Mouse (Mus musculus) intestine, postnatal 0 days (tissue): Measurements from ENCODE around the gene Spg7. TPM values are rescaled to one million over a fixed set of nuclear protein-coding genes. Genes with fewer than 3 reads are reported as not detected.

Experiments used
- ATAC-seq: fragments of 200-750 bp; cut with Nextera tagmentation; 2 replicates; pipeline ENCODE4 v1.8.0; 2017; ENCODE audit warnings: mild to moderate bottlenecking, moderate TSS enrichment, moderate library complexity
- H3K27ac ChIP-seq: fragments of 300-500 bp; sonication (generic); 2 replicates; pipeline ENCODE4 v1.5.1; 2014; ENCODE audit warnings: mild to moderate bottlenecking, low read depth, low read length, moderate library complexity
- H3K27me3 ChIP-seq: fragments of 300-500 bp; sonication (generic); replicated peaks from 2 replicates; pipeline ENCODE4 v1.6.1; 2014; ENCODE audit warnings: low read length, mixed read lengths; ENCODE audit not compliant: control insufficient read depth, insufficient read depth
- H3K36me3 ChIP-seq: fragments of 300-500 bp; sonication (generic); 2 replicates; pipeline ENCODE4 v1.6.1; 2014; ENCODE audit warnings: mild to moderate bottlenecking, moderate library complexity; ENCODE audit not compliant: control insufficient read depth, insufficient read depth
- H3K4me1 ChIP-seq: fragments of 300-500 bp; sonication (generic); replicated peaks from 2 replicates; pipeline ENCODE4 v1.6.1; 2014; ENCODE audit warnings: antibody characterized with exemption, low read length, mixed read lengths; ENCODE audit not compliant: control insufficient read depth, insufficient read depth
- H3K4me2 ChIP-seq: fragments of 300-500 bp; sonication (generic); replicated peaks from 2 replicates; pipeline ENCODE4 v1.6.1; 2014; ENCODE audit warnings: low read depth, mild to moderate bottlenecking, moderate library complexity
- H3K4me3 ChIP-seq: fragments of 300-500 bp; sonication (generic); 2 replicates; pipeline ENCODE4 v1.5.1; 2014; ENCODE audit warnings: low read depth, low read length
- H3K9ac ChIP-seq: fragments of 300-500 bp; sonication (generic); 2 replicates; pipeline ENCODE4 v1.6.1; 2014; ENCODE audit warnings: mild to moderate bottlenecking, low read depth, low read length
- H3K9me3 ChIP-seq: fragments of 300-500 bp; sonication (generic); 2 replicates; pipeline ENCODE4 v1.6.1; 2016; ENCODE audit warnings: mixed run types; ENCODE audit not compliant: control insufficient read depth
- CTCF ChIP-seq: sonication (generic); IDR thresholded peaks from 2 replicates; pipeline ENCODE4 v1.5.1; 2016; ENCODE audit warnings: low read depth, mild to moderate bottlenecking, control low read depth, antibody characterized with exemption, moderate library complexity
- WGBS: fragments of 180-500 bp; shearing (Covaris S2); extraction: QIAGEN DNeasy Blood & Tissue Kit; methylation state at CpG from one replicate; pipeline ENCODE4 v1.1.7; 2014; 5-methylcytosine and 5-hydroxymethylcytosine counted together
- polyA plus RNA-seq: library from polyadenylated mRNA; unstranded; fragments of >200 nt; fragmentation: Nextera tagmentation; extraction: Ambion mirVana; gene quantifications from 2 replicates; pipeline ENCODE4 v1.2.1, GENCODE M21; 2015

The Spg7 gene
- polyA plus RNA-seq, 1 experiment from 2014 or later = 44.7 TPM

DNA sequence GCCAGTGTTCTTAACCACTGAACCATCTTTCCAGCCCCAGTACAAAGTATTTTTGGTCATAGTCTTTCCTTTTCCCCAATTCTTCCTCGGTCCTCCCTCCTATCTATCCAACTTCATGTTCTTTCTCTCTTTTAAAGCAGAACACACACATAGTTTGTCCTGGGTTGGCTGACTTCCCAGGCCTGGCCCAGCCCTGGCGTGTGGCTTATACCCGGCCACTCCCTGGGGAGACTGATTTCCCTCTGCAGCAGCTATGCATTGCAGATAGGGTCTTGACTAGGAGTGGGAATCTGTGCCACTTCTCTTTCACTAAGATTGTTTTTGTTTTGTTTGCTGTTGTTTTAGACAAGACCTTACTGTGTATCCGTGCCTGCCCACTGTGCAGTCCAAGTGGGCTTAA lies 8.4 kb downstream of the Spg7 start:
- peaks cover 42% of the 10 kb centered on the region for H3K36me3 ChIP-seq
- WGBS = 60% methylated on average over 4 of the region's 4 CpGs
- H3K4me3 ChIP-seq = no peak overlapping the region
- 0 out of 2 replicates have a peak, but pooled peaks cover 3% of the 10 kb centered on the region for H3K4me1 ChIP-seq
- no peaks in the 10 kb centered on the region for H3K9me3 ChIP-seq
- H3K27ac ChIP-seq = no peak overlapping the region
- H3K4me2 ChIP-seq = no peak overlapping the region
- no peak overlapping the region for H3K9ac ChIP-seq
- no peak for ATAC-seq
- no peak for TF ChIP-seq CTCF
- H3K27me3 ChIP-seq = no peaks in the 10 kb centered on the region

DNA sequence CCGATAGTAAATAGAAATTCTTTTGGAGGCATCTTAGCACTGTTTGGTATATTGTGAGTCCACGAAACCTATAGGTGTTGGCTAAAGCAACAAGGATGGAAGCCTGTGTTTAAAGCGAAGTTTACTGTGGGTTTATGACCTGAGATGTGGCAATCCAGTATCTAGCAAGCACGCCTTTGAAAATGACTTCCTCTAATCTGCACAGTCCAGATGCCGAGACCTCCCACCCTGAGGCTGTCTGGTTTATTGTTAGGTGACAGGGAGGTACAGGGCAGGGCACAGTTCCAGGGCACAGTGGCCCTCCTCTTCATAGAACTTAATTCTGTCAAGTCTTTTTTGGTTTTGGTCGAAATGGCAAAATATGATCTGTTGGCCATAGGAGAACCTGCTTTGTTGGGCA lies 14.5 kb downstream of the Spg7 start:
- peak; percentile 75 for ATAC-seq
- H3K9me3 ChIP-seq = no peaks in the 10 kb centered on the region
- H3K4me1 ChIP-seq = no peaks in the 10 kb centered on the region
- TF ChIP-seq CTCF = no peak
- H3K27me3 ChIP-seq = no peaks in the 10 kb centered on the region
- no peak overlapping the region for H3K4me2 ChIP-seq
- peaks cover 70% of the 10 kb centered on the region for H3K36me3 ChIP-seq
- no peak overlapping the region for H3K27ac ChIP-seq
- no peak overlapping the region for H3K4me3 ChIP-seq
- H3K9ac ChIP-seq = no peak overlapping the region
- WGBS = 59% methylated on average over 6 of the region's 6 CpGs

DNA sequence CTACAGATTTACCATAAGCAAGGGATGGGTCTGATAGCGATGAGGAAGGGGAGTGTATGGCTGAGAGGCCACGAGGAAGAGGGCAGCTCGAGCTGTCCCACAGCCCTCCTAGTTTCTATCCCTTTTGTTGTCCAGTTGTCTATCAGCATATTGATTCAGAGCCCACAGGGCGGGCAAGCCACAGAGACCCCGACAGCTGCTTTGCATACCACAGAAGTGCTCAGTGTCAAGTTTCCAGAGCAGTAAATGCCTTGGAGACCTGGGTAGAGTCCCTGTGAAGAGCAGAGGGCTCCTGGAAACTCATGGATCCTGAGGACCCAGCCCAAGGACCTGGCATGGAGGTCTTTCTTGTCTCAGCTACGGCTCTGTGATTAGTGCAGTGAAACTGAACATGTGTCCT lies 20.3 kb downstream of the Spg7 start:
- no peak overlapping the region for H3K4me2 ChIP-seq
- no peaks in the 10 kb centered on the region for H3K4me1 ChIP-seq
- H3K4me3 ChIP-seq = no peak overlapping the region
- 88% methylated on average over 6 of the region's 6 CpGs for WGBS
- no peak for ATAC-seq
- H3K9ac ChIP-seq = no peak overlapping the region
- H3K36me3 ChIP-seq = peaks cover 85% of the 10 kb centered on the region
- no peaks in the 10 kb centered on the region for H3K27me3 ChIP-seq
- H3K9me3 ChIP-seq = no peaks in the 10 kb centered on the region
- no peak for TF ChIP-seq CTCF
- H3K27ac ChIP-seq = no peak overlapping the region

DNA sequence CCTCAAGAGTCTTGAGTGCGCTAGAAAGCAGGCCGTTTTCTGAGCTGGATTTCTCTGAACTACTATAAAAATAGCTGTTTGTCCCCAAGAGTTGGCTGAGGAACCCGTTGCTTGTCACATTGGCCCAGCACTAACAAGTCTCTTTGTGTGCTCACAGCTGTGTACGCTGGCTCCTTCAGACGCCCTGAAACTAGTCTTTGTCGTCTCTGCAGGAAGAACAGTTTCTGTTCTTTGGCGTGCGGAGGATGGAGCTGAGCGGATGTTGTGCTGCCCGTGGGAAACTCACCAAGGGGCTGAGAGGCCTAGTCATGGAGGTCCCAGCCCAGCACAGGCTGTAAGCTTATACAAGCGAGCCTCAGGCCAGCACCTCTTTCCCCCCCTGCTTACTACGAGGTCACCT lies 20.9 kb downstream of the Spg7 start:
- H3K4me2 ChIP-seq = no peak overlapping the region
- no peaks in the 10 kb centered on the region for H3K27me3 ChIP-seq
- H3K9me3 ChIP-seq = no peaks in the 10 kb centered on the region
- WGBS = 88% methylated on average over 12 of the region's 12 CpGs
- no peak overlapping the region for H3K4me3 ChIP-seq
- peaks cover 86% of the 10 kb centered on the region for H3K36me3 ChIP-seq
- peak overlapping the region; percentile 17; the same call in 1 of the 2 replicates for H3K27ac ChIP-seq
- H3K9ac ChIP-seq = no peak overlapping the region
- no peak for ATAC-seq
- H3K4me1 ChIP-seq = no peaks in the 10 kb centered on the region
- TF ChIP-seq CTCF = no peak

DNA sequence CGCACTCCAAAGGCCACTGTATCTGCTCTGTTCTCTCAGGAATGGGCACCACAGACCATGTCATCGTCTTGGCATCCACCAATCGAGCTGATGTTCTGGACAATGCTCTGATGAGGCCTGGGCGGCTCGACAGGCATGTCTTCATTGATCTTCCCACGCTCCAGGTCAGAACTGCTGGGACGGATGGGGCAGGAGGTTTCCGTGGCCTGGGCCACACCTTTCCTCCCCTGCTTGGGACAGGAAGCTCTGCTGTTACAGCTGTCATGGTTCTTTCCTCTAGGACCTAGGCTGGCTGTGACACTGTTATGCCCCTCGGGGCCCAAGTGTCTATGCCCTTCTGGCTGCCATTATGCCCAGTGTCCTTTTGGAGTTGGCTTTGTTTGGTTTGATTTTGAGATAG lies 24.5 kb downstream of the Spg7 start:
- H3K9me3 ChIP-seq = no peaks in the 10 kb centered on the region
- H3K36me3 ChIP-seq = peaks cover 93% of the 10 kb centered on the region
- H3K4me1 ChIP-seq = no peaks in the 10 kb centered on the region
- no peaks in the 10 kb centered on the region for H3K27me3 ChIP-seq
- no peak overlapping the region for H3K27ac ChIP-seq
- 85% methylated on average over 9 of the region's 9 CpGs for WGBS
- no peak for ATAC-seq
- no peak overlapping the region for H3K4me3 ChIP-seq
- H3K9ac ChIP-seq = no peak overlapping the region
- no peak overlapping the region for H3K4me2 ChIP-seq
- no peak for TF ChIP-seq CTCF

DNA sequence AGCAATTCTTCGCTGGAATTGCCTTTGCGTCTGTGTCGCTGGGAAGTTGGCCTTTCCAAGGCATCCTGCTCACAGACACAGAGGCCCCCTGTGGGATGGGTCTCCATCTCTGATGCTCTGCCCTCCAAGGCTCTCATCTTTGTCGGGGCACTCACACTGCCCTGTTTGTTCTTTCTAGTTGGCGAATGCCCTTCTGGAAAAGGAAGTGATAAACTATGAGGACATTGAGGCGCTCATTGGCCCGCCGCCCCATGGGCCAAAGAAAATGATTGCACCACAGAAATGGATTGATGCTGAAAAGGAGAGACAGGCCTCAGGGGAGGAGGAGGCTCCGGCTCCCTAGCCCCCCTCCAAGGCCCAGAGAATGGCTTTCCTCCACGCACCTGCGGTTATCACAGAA lies 34.5 kb downstream of the Spg7 start:
- H3K36me3 ChIP-seq = peaks cover 47% of the 10 kb centered on the region
- WGBS = 80% methylated on average over 11 of the region's 11 CpGs
- ATAC-seq = no peak
- no peaks in the 10 kb centered on the region for H3K4me1 ChIP-seq
- H3K9me3 ChIP-seq = no peaks in the 10 kb centered on the region
- TF ChIP-seq CTCF = no peak
- H3K9ac ChIP-seq = no peak overlapping the region
- no peak overlapping the region for H3K4me2 ChIP-seq
- no peaks in the 10 kb centered on the region for H3K27me3 ChIP-seq
- H3K4me3 ChIP-seq = no peak overlapping the region
- no peak overlapping the region for H3K27ac ChIP-seq
